Mouse (Mus musculus) heart, adult 9 months (tissue): ENCODE data around the gene Gm21983.

Experiments used
- DNase-seq, 2 experiments: peaks; one replicate each; pipeline ENCODE4 v3.0.0; 2022; ENCODE audit warnings: low spot score in 2 of 2

Gm21983 gene

DNA sequence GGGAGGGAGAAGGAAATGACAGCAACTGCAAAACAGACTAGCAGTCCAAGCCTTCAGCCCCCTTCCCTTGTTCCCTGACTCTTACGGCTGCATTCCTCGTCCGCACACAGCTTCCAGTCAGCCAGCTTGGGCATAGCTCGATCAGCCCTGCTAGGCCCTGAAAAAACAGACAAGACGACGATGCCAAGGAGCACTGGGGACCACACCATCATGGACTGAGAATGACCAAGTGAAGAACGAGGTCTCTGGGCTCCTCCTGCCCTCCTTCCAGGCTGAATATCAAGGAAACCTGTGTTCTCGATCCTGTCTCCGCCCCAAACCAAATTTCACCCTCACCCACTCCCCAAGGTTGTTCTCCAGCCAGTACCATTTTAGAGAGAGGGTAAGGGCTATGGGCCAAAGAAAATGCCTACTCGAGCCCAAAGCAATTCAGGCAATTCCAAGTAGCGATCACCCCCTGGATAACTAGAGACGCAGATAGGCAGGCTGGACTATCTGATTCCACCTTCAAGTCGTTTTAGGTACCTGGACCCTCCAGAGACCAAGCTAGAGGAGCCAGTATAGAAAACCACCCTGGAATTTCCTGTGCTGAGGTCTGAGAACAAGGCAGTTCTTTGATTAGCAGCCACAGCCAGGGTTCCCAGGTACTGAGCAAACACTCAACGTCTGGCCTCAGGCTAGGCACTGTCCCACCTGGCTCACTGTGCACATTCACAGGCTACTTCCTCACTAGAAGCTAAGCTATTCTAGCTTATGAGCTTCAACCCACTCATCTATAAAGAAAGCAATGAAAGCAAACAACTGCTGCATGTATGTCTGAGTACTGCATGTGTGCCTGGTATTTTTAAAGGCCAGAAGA is at the start of gene Gm21983, which contains the start of gene Mia:
TSS of gene Gm21983 (minus strand) at position 250 of the 859 bp plus-strand sequence.
TSS of gene Mia (minus strand) at position 321 of the 859 bp plus-strand sequence.
- DNase-seq = no peak

GRCm38 (mm10) chr7:27228865-27229264 is 48.0 kb upstream of the Gm21983 start:
- no peak for DNase-seq

DNA sequence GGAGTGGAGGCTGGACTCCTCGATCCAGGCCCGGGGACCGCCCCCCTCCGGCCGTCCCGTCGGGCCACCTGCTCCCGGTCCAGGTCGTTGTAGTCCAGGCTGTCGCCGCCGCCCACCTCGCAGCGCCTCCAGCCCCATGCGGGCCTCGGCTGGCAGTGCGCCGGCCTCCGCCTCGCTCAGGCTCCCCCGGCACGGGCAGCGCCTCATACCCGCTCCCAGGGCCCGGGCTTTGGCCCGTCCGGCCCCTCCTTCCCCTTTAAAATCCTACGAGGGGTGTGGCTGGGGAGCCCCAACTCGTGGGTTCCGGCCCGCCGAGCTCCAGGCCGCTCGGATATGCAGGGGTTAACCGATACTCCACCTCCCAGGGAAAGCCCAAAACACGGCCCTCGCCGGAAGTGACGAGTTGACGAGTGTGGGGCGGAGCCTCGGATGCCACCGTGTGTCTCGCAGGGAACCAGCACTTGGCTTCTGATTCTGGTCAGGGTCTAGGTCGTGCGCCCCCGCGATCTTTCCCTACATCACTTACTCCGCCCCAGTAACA is 47.5 kb upstream of the Gm21983 start, which contains the start of gene Itpkc:
TSS of gene Itpkc (minus strand) at position 381 of the 541 bp plus-strand sequence.
- DNase-seq = peak; percentile 91 to 93

DNA sequence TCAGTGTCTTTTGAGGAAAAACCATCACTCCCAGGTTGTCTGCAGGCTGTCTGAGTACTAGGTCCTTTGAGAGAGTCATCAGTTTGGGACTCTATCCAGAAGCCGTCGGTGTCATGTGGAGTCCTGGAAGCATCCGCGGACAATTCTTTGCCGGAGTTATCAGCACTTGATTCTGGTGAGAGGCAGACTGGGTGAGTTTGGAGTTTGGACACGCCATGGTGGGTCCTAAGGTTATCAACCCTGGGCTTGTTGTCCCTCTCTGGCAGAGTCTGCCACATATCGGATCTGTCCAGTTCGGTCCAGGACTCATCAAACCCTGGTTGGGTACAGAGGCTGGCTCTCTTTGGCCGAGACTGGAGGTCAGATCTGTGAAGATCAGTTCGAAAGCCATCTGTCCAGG is 46.8 kb upstream of the Gm21983 start:
- DNase-seq = no peak

DNA sequence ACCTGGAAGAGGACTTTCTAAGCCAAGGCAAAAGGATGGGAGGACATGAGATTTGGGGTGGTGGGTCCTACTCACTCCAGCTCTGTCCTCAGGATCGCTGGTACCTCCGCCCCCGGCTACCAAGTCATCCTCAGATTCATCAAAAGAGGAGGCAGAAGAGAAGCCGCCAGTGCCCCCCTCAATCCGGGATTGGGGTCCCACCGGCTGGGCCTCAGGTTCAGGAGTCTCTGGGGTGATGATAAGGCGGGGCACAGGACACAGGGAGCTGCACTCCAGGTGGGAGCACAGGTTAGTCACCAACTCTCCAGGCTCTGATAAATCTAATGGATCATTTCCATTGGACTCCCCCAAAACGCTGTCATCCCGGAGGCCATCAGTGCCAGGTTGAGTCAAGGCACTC is 46.4 kb upstream of the Gm21983 start:
- DNase-seq = no peak

DNA sequence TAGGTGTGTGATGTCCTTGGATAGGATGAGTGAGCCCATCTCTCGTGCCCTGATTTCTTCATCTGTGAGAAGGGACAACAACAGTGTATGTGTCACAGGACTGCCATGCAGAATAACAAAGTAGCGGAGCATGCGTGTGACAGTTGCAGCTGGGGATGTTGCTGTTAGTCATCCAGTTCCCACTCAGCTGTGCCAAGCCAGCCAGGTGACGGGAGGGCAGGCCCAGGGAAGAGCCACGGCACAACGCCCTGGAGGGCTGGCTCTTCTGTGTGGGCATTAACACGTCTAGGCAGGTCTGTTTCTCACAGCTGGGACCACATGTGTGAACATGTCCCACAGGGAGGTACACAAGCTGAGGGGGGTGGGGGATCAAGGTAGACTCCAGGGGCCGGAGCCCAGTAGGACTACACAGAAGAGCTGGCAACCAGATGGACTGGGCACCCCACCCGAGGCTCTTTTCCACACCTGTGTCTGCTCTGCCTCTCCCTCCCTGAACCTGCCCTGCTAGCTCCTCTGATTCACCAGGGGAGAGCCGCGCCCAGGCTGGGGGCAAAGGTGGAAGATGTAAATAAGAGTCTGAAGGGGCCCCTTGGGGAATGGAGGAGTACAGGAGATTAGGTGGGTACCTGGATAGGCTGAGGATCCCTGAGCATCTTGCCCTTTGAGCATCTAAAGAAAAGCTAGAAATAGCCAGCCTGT is 44.1 kb upstream of the Gm21983 start:
- DNase-seq = peak; percentile 26 to 34

GRCm38 (mm10) chr7:27222538-27222937 is 41.7 kb upstream of the Gm21983 start:
- DNase-seq = no peak

DNA sequence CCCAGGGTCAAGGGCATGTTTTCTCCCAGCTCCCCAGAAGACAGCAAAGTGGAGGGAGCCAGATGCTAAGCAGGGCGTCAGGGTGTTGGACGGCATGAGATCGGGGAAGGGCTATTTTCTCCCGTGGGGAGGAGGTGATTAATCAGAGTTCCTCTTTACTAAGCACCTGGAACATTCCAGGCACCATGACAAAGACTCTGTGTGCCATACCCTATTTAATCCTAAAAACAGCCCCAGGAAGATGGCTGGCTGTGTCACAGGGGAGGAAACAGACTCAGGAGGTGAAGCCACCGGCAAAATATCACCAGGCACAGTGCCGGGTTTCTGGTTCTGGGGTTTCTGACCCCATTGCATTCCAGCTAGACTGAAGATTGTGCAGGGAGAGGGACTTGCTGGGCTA is 41.1 kb upstream of the Gm21983 start:
- DNase-seq = no peak

DNA sequence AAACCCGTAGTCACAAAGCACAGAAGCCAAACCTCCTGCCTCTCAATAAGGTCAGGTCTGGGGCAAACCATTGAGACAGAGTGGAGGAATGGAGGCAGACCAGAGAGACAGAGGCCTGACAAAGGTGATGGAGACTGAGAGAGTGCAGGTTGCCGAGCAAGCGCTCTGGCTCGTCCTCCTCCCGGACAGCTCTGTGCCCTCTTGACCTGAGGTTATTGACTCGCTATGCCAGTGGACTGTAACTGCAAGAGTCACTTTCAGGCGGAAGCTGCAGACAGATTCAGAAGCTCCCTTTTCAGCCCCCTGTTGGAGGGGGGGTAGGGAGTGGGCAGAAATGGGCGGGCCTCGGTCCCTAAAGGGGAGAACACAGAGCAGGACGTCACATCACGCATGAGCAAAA is 39.1 kb upstream of the Gm21983 start:
- no peak for DNase-seq

GRCm38 (mm10) chr7:27218586-27218985 is 37.7 kb upstream of the Gm21983 start:
- DNase-seq = no peak

GRCm38 (mm10) chr7:27212626-27213025 is 31.7 kb upstream of the Gm21983 start:
- DNase-seq = no peak

- no peak for DNase-seq
These were observed 23.0 kb upstream of the Gm21983 start for GRCm38 (mm10) chr7:27203730-27204449.

DNA sequence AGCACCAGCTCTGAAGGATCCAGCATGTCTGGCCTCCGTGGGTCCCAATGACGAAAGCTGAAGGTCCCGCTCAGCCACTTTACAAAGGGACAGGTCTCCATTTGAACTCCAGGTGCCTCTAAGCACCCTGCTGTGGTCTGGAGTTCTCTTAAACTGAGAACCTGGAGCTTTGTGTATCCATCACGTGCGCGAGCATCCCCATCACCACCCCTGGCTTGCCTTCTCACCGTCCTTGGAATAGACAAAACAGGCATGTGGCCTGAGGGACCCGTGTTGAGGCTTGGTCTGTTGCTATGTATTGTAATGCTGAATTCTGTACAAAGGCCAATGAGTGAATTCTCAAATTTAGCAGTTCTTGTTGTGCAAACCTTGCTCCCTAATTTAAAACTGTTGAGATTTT is 17.9 kb upstream of the Gm21983 start:
- DNase-seq = no peak

GRCm38 (mm10) chr7:27198355-27198754 is 17.5 kb upstream of the Gm21983 start:
- DNase-seq = peak in 1 of 2 experiments; percentile 33

DNA sequence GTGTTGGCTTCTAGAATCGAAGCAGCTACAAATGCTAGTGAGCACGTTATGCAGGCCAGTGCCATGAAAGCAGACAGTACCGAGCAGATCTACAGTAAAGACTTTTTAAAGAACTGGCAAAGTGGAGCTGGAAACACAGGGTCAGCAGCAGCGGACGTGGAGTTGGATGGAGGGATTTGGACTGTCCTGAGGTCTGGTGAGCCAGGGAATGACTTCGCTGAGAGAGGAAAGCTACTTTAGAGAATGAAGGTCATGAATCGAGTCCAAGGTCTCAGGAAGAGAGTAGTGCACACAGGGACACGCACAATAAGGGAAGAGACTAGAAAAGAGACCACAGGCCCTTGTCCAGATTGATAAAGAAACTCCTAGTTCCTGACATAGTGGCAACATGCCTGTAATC is 16.7 kb upstream of the Gm21983 start:
- no peak for DNase-seq

- DNase-seq = no peak
These were observed 16.2 kb upstream of the Gm21983 start for GRCm38 (mm10) chr7:27197136-27197535.

DNA sequence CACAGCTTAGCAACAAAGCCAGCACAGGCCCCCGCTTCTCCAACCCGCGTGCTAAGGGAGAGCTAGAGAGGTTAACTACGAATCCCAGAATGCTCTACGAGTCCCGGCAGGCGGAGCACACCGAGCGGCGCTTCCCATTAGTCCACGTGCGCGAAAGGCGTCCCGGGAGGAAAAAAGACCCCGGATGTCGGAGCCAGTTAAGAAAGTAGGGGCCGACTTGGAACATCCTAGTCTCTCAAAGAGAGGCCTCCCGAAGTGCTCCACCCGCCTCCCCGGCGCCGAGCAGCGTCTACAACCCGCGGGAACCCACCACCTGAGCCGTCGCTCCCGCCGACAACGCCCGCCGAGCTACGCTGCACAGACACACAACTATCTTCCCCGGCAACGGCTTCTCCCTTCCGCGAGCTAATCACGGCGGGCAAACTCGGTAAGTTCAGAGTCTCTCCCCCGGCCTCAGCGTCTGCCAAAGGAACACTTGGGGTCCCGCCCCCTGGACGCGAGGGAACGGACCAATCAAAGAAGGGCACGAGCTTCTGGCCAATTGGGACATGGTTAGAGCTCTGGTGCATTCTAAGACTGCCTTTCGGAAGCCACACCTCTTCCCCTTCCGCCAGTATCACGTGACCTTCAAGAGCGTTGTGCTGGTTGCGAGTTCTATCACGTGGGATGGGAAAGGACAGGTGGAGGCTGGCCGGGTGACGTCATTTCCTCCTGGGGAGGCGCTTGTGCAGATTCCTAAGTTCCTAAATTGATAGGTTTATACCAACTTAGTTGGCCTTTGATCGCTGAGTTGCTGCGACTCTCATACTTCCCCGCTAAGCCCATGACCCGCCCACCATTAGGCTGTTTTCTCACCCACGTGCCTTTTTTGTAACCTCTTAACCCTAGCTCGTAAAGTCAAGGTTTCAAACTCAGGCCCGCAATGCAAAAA is 15.1 kb upstream of the Gm21983 start, which contains the start of the genes BC024978 and Snrpa:
TSS of gene BC024978 (plus strand) at position 101 of the 931 bp plus-strand sequence.
TSS of gene Snrpa (minus strand) at position 591 of the 931 bp plus-strand sequence.
- DNase-seq = peak; percentile 99 to 100

DNA sequence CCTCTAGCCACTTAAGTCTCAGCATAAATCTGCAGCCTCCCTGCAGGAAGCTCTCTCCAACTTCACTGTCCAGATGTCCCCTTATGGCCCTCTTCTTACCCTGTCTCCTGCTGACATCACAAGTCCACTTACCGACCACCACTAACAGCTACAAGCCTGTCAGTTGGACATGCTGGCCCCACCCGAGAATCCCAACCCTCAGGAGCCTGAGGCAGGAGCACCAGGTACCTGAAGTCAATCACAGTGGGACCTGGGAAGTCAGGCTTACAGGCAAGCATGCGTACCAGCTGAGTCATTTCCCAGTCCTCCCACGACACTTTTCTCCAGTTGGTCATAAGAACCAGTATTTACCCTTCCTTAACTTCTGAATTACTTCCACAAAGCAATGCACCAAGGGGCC is 12.8 kb upstream of the Gm21983 start:
- no peak for DNase-seq

DNA sequence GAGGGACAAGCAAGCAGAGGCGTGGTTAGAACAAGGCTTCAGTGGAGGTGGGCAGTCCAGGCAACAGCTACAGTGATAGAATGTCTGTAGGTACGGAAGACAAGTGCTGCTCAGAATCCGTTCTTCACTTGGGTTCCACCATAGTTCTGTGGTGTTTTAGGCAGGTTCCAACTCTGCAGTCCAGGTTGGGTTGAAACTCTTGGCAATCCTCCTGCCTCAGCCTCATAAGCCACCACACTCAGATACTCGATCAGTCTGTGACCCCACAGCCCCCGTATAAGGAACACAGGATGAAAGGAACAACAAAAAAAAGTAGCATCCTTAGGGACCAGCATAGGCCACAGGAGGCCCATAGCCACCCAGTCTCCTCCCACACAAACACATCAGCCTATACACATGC is 11.5 kb upstream of the Gm21983 start:
- no peak for DNase-seq

DNA sequence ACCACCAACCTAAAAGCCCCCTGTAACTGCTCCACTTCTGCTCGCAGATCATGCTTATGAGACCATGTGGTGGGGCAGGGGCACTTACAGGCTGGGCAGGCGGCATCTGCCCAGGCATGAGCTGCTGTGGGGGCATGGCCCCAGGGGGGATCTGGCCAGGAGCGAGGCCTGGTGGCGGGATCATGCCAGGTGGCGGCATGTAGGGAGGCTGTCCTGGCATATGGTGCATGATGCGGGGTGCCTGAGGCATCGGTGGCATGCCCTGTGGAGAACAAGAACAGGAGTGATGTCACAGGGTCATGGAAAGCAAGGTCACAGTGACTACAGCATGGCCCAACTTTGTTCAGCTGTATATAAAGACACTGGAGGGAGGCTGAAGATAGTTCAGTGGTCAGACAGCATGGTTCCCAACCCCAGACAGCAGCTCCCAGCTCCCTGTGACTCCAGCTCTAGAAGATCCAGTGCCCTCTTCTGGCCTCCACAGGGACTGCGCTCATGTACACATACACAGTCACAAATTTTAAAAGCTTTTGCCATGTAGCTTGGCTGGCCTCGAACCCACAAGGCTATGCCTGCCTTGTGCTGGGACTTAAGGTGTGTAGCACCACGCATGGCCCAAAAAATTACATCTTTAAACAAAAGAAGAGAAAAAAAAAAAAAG is 8.5 kb upstream of the Gm21983 start:
- no peak for DNase-seq
